Mouse (Mus musculus): Measurements from ENCODE around the gene Foxk1.

DNA sequence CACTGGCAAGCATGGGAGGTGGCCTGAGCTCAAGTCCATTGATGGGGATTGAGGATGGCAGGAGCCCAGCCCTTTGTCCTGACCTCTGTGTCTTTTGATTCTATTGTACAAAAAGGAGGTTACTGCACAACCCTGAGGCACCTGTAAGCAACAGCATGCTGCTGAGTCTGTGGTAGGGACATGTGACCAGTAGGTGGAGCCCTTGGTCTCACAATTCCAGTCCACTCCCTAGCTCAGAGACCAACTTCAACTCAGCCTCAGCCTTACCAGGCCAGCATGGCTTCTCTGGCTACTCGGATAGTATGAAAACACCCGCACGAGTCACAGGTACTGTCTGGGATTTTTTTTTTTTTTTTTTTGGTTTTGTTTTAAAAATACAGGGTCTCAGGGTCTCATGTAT is 101.1 kb downstream of the Foxk1 start:
- TF ChIP-seq CTCF (IDR thresholded peaks at IDR 0.05; ENCODE audit: extremely low read depth, insufficient read length, insufficient replicate concordance, low read depth, low read length) (peak; percentile 68; the same call in 1 of the 2 replicates), POLR2A (IDR thresholded peaks at IDR 0.05; ENCODE audit: low read depth, low read length) (no peak)

Measured in small intestine, adult 2 months (tissue).